Comparison of ENCODE assay signal across 8 mouse cellular contexts in the genomic region with DNA sequence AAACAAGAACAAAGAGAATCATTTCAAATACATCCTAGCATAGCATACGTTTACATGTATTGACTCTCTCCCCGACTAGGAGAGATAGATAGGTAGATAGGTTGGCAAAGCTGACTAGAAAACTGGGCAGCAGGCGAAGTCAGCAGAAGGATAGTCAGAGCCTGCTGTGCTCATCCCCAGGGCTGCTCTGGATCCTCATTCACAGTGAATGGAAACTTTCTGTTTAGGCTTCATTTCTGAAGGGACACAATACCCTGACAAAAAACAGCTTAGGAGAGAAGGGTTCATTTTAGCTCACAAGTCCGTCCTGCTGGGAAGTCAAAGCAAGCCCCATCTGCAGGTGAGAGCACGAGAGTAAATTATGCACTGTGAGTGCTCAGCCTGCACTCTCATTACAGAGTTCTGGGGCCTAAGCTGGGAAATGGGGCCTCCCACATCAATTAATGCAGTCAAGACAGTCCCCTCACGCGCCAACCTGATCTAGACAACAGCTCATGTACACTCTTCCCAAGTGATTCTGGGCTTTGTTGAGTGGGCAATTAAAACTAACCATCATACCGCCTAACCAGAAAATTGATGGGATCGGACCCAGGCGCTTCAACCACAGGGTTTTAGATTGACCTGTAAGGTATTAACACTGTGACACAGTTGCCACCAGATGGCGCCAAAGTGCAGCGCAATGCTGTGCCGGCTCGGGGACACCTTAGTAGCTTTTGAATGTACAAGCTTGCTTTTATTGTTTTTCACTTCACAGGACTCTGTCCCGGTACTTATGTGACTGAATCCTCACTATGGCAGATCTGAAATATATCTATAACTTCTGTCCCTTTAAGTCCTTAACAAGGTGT. TPM values are rescaled to one million over a fixed set of nuclear protein-coding genes. Genes with fewer than 3 reads are reported as not detected.
DNase-seq lines count a peak whose midpoint lies in the region; ATAC-seq lines count a peak whose summit lies in the region.

No protein-coding gene starts in this region.

- H3K27ac ChIP-seq in hindbrain, embryonic 12.5 days = no peak overlapping the region
- no peak overlapping the region for H3K27ac ChIP-seq in lung, embryonic 16.5 days (ENCODE audit: low read length)

- ATAC-seq in frontal cortex, adult (ENCODE audit: low TSS enrichment) = peak; percentile 96
- peak; percentile 91 for ATAC-seq in hindbrain, embryonic 12.5 days (ENCODE audit: low FRiP score)
- peak; percentile 78 for ATAC-seq in lung, embryonic 16.5 days (ENCODE audit: low read depth)

- peak; percentile 62 for DNase-seq in Muller cell, postnatal 12 days (ENCODE audit: inconsistent ontology term)
- DNase-seq in cerebellum, adult 9-10 months = peak; percentile 74
- DNase-seq in layer of hippocampus, adult 9-11 months = peak; percentile 31
- peak; percentile 76 for DNase-seq in ovary, postnatal 36 days (ENCODE audit: low spot score)
- DNase-seq in thymus, postnatal 10 days (ENCODE audit: low spot score in 2 of 2) = peak; percentile 24 to 81

- H3K4me2 ChIP-seq in hindbrain, embryonic 12.5 days (replicated peaks) = no peak overlapping the region
- no peak overlapping the region for H3K4me2 ChIP-seq in lung, embryonic 16.5 days (ENCODE audit: low read depth, low read length)

- H3K36me3 ChIP-seq in hindbrain, embryonic 12.5 days = peaks cover 13% of the 10 kb centered on the region
- peaks cover 2% of the 10 kb centered on the region for H3K36me3 ChIP-seq in lung, embryonic 16.5 days (ENCODE audit: control insufficient read depth, insufficient read depth, low read length)

- H3K9ac ChIP-seq in hindbrain, embryonic 12.5 days = no peak overlapping the region
- H3K9ac ChIP-seq in lung, embryonic 16.5 days (ENCODE audit: low read length) = no peak overlapping the region

- no peaks in the 10 kb centered on the region for H3K9me3 ChIP-seq in hindbrain, embryonic 12.5 days (replicated peaks)
- no peaks in the 10 kb centered on the region for H3K9me3 ChIP-seq in lung, embryonic 16.5 days (ENCODE audit: control insufficient read depth, low read length)

- H3K4me3 ChIP-seq in hindbrain, embryonic 12.5 days = no peak overlapping the region
- no peak overlapping the region for H3K4me3 ChIP-seq in lung, embryonic 16.5 days (ENCODE audit: low read length)

- H3K27me3 ChIP-seq in hindbrain, embryonic 12.5 days = no peaks in the 10 kb centered on the region
- no peaks in the 10 kb centered on the region for H3K27me3 ChIP-seq in lung, embryonic 16.5 days (ENCODE audit: control insufficient read depth, insufficient read depth, low read depth, low read length)

- peaks cover 3% of the 10 kb centered on the region; the same call in 1 of the 2 replicates for H3K4me1 ChIP-seq in hindbrain, embryonic 12.5 days
- no peaks in the 10 kb centered on the region for H3K4me1 ChIP-seq in lung, embryonic 16.5 days (replicated peaks; ENCODE audit: control insufficient read depth, insufficient read depth, low read length)

- 21% methylated on average over 15 of the region's 15 CpGs for WGBS in hindbrain, embryonic 12.5 days
- WGBS in lung, embryonic 16.5 days = 25% methylated on average over 15 of the region's 15 CpGs

RNA-seq across cellular contexts. Expression of a gene that starts 42.4 kb away (rescaled TPM):
- polyA plus RNA-seq in hindbrain, embryonic 12.5 days (2016; fragmentation: Nextera tagmentation; extraction: Ambion mirVana) = 36.4 and 43.4 TPM in 2 replicates
- polyA plus RNA-seq in lung, embryonic 16.5 days (2015; fragmentation: Nextera tagmentation; extraction: Ambion mirVana) = 24.1 and 26.9 TPM in 2 replicates

RNA-seq across cellular contexts. Expression of a gene that starts 42.8 kb away (rescaled TPM):
- 23.9 and 24.2 TPM in 2 replicates for polyA plus RNA-seq in hindbrain, embryonic 12.5 days (2016; fragmentation: Nextera tagmentation; extraction: Ambion mirVana)
- polyA plus RNA-seq in lung, embryonic 16.5 days (2015; fragmentation: Nextera tagmentation; extraction: Ambion mirVana) = 17.5 and 19.9 TPM in 2 replicates
